Mouse (Mus musculus) Patski (cell line): ENCODE measurements at regions not wholly inside any gene's neighbourhood (a gene's known extent, or its start where the extent isn't known, plus 50 kb on each side); places are given as distances from the start of the nearest gene placed in this dataset.
A peak's percentile ranks its signal among the peaks of the same experiment; 100 is the strongest.

Source experiments
- ATAC-seq: fragments of 100-300 bp; one replicate; pipeline ENCODE4 v1.8.0; 2021
- CTCF ChIA-PET: fragments of 350-600 bp; sonication (Branson Sonifier 250); formaldehyde crosslinking; loops from one replicate; lab custom pipeline; 2022; ENCODE audit warnings: inconsistent platforms; lab: Charles Lee
- POLR2A ChIA-PET: fragments of 350-600 bp; sonication (Branson Sonifier 250); formaldehyde crosslinking; loops from one replicate; lab custom pipeline; 2022; ENCODE audit warnings: antibody characterized with exemption, inconsistent platforms; lab: Charles Lee
- DNase-seq: peaks from one replicate; pipeline ENCODE4 v3.0.0-alpha.2; 2011; ENCODE audit warnings: low read depth, low spot score
- H3K27me3 ChIP-seq: fragments of 371-371 bp; one replicate; pipeline ENCODE4 v1.5.1; 2021
- CTCF ChIP-seq: fragments of 100-300 bp; IDR thresholded peaks from one replicate; pipeline ENCODE4 v1.5.1; 2021
- in situ Hi-C: fragments of 300-500 bp; cut with MboI; formaldehyde crosslinking; loops from 3 replicates; pipeline ENCODE4 v1.11.1; 2018; ENCODE audit warnings: low pct_unique_long_range_greater_than_20kb, mixed read lengths

DNA sequence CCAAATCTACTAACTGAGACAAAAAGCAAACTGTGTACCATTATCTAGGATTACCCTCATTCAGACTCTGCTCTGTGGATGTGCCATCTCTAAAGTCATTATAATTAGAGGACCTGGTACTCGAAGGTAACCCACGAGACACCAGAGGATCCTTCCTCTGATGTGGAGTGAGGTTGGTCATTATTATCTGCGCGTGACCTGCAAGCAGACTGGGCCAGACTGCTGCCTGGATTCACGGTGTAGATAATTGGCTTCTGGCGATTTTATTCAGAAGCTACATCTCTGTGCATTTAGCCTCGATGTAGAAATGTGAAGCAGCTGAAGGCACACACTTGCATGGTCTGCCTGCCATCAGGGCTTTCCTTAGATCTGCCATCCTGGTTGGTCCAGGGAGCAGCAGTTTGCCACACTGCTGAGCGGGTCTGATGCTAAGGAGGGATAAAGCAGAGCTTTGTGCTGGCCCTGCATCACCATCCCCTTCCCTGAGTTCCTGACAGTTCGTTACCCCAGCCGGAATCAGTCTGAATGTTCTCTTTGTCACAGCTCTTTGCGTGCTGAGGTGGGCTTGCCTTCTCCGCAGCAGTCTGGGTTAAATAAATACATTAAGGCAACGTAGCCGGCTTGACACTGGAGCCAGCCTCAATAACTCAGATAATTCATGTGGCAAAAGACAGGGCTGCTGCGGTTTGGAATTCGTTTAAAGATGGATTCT, 152.4 kb downstream of the Wdr11 start:
- in situ Hi-C loops = no loop called here
- H3K27me3 ChIP-seq = no peaks in the 10 kb centered on the region
- no peak for TF ChIP-seq CTCF
- no peak for ATAC-seq
- DNase-seq = no peak
- CTCF ChIA-PET = interaction anchor here (1.1 to 2.5 kb wide), 4 partner anchors 12 to 46 kb away, joined by 3 to 7 read pairs (median 3); no protein-coding TSS in a partner anchor
- POLR2A ChIA-PET = no interaction called here

DNA sequence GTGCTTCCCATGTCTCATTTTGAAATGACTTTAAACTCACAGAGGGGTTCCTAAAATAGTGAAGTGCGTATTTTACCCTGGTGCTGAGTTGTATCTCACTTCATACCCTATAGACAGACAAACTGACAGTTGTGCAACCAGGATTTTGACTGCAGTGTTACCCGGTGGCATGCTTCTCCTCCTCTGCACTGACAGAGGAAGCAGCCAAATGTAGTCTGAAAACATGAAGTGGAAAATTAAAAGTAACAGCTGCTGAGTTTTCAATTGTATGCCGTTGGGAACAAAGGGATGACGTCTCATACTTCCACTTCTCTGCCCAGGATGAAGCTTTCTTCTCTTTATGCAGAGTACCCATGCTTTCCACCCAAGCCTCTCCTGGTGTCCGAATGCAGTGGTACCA, 155.0 kb downstream of the Wdr11 start:
- ATAC-seq (no peak), DNase-seq (no peak)
- TF ChIP-seq CTCF = no peak
- ChIA-PET CTCF (interaction anchor here (1.2 kb wide), 1 partner anchor 16 kb away, joined by 3 read pairs; no protein-coding TSS in a partner anchor), POLR2A (interaction anchor here (0.5 kb wide), 1 partner anchor 95 kb away, joined by 3 read pairs; no protein-coding TSS in a partner anchor)
- no peaks in the 10 kb centered on the region for H3K27me3 ChIP-seq
- in situ Hi-C loops = no loop called here

DNA sequence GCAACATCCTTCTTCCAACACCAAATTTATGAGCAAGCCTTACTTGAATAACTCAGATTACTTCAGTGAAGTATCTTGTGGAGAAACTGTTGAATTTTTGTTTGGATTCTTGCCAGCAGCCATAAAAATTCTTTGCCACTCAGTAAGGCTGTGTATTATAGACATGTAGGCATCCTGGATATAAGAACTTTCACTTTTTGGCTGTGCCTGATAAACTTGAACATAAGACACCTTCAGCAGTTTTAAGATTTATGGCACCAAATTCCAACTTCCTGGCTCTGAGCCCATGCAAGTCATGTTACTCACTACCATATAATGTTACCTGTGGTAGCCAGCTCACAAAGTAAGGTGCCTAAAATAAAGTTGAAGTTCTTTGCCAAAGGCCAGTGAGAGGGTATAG, 159.3 kb downstream of the Wdr11 start:
- no peak for ATAC-seq
- ChIA-PET POLR2A (no interaction called here), CTCF (no interaction called here)
- in situ Hi-C loops = no loop called here
- no peak for TF ChIP-seq CTCF
- no peak for DNase-seq
- H3K27me3 ChIP-seq = no peaks in the 10 kb centered on the region

DNA sequence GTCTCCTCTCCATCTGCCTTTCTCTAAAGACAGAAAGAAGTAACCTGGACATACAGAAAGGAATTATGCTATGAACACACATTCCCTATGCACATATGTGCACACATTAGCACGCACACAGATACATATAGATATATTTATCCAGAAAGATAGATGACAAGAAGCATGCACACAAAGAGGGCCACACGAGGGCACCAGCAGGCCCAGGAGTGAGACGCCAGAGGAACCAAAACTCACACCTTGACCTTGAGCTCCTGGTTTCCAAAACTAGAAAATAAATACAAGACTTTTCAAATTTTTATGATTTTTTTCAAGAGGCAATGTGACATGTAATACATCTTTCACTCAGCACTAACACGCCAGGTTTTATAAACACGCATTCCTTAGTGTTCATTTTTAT, 163.1 kb downstream of the Wdr11 start:
- TF ChIP-seq CTCF = peak; percentile 43
- in situ Hi-C loops = no loop called here
- ATAC-seq = no peak
- no peak for DNase-seq
- POLR2A ChIA-PET = no interaction called here
- CTCF ChIA-PET = interaction anchor here (0.7 to 1.1 kb wide), 2 partner anchors 11 to 197 kb away, joined by 3 read pairs; no protein-coding TSS in a partner anchor
- no peaks in the 10 kb centered on the region for H3K27me3 ChIP-seq

DNA sequence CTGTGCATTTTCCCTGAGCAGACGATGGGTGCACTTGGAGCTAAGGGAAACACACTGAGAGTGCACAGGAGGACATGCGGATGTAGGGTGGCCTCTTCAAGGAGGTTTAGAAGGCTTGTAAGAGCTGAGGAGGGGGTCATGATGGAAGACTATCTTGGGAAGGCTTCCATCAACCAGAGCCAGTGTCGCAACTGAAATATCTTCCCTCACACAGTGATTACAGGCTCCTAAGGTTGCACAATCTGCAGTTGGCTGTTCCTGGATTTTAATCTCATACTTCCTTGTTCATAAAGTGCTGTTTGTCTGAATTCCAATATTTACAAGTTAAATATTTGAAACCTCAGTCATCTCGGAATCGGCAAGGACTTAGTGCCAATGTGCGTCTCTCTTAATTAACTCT, 164.5 kb downstream of the Wdr11 start:
- ATAC-seq = no peak
- CTCF ChIA-PET = interaction anchor here (1.2 kb wide), 1 partner anchor 25 kb away, joined by 3 read pairs; no protein-coding TSS in a partner anchor
- in situ Hi-C loops = no loop called here

DNA sequence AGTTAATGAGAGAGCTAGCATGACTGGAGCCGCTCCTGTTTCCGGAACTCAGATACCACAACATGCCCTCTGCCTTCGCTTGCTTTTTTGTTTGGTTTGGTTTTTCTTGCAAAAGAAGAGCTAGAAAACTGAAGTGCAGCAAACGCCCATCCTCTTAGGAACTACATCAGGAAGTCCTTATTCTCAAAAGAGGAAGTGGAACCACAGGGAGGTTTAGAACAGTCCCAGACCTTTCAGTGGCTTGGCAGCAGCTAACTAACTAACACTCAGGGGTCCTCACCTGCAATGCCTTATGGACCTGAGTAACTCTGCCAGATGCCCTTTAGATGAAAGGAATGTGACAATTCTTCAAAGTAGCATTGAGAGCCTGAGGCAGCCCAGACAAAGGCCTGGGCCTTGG, 168.2 kb downstream of the Wdr11 start:
- ATAC-seq = no peak
- no peaks in the 10 kb centered on the region for H3K27me3 ChIP-seq
- in situ Hi-C loops = no loop called here
- TF ChIP-seq CTCF = no peak
- DNase-seq = no peak
- ChIA-PET CTCF (no interaction called here), POLR2A (no interaction called here)

More for the DNA sequence above, 164.5 kb downstream of the Wdr11 start:
- POLR2A ChIA-PET = no interaction called here
- no peak for DNase-seq
- H3K27me3 ChIP-seq = no peaks in the 10 kb centered on the region
- no peak for TF ChIP-seq CTCF

DNA sequence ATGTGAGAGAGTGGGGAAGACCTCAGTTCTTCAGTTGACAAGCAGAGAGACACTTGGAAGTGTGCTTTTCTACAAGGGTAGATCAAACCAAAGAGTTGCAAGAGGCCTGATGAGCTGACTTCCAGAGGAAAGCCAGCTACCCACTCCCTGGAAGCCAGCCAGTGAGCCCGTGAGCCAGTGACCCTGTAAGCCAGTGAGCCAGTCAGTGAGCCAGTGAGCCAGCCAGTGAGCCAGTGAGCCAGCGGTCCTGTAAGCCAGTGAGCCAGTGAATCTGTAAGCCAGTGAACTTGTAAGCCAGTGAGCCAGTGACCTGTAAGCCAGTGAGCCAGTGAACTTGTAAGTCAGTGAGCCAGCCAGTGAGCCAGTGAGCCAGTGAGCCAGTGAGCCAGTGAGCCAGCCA, 168.7 kb downstream of the Wdr11 start:
- no peak for DNase-seq
- TF ChIP-seq CTCF = no peak
- ChIA-PET CTCF (no interaction called here), POLR2A (no interaction called here)
- in situ Hi-C loops = no loop called here
- no peaks in the 10 kb centered on the region for H3K27me3 ChIP-seq
- ATAC-seq = no peak

DNA sequence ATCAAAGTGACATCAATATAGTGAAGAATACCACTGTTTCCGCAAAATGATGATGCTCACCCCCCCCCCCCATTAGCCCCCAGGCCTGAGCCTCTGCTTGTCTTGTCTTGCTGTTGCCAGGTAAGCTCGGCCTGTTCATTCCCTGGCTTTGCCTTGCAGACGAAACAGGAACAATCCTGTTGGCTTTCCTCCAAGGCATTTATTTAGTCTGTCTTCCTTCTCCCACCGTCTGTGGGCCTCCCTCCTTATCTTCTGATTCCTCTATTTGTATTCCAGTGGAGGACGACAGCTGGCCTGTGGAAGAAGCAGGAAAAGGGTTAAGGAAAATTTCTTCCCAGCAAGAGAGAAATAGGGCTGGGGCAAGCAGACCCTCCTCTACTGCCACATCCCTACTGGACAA, 172.1 kb downstream of the Wdr11 start:
- in situ Hi-C loops = no loop called here
- H3K27me3 ChIP-seq = no peaks in the 10 kb centered on the region
- DNase-seq (no peak), ATAC-seq (no peak)
- ChIA-PET POLR2A (interaction anchor here (0.6 kb wide), 1 partner anchor 9 kb away, joined by 3 read pairs; no protein-coding TSS in a partner anchor), CTCF (interaction anchor here (1.3 kb wide), 1 partner anchor 9 kb away, joined by 4 read pairs; no protein-coding TSS in a partner anchor)
- TF ChIP-seq CTCF = no peak

DNA sequence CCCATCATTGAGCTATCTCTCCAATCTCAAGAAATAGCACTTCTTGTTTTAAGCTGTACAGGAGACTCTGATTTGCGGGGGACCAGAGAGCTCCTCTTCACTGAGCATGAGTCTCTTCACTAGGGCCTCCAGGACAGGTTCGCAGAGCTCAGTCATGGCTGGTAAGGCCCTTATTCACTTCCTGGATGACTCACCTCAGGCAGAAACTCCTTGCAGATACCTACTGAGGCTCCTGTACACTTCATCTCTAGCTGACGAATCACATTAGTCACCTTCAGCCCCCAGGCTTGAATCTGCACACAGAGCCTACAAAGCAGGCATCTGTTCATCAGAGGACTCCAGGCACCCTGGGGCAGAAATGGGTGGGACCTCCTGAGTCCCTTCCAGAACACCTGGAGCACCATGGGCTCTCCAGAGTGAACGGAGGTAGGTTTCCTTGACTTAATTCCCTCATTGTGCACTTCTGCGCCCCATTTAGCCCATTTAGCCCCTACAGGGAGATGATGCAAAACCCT, 172.8 kb downstream of the Wdr11 start:
- ATAC-seq (peak; percentile 78), DNase-seq (no peak)
- in situ Hi-C loops = no loop called here
- TF ChIP-seq CTCF = no peak
- no peaks in the 10 kb centered on the region for H3K27me3 ChIP-seq
- CTCF ChIA-PET = interaction anchor here (1.3 kb wide), 1 partner anchor 9 kb away, joined by 4 read pairs; no protein-coding TSS in a partner anchor
- POLR2A ChIA-PET = no interaction called here

DNA sequence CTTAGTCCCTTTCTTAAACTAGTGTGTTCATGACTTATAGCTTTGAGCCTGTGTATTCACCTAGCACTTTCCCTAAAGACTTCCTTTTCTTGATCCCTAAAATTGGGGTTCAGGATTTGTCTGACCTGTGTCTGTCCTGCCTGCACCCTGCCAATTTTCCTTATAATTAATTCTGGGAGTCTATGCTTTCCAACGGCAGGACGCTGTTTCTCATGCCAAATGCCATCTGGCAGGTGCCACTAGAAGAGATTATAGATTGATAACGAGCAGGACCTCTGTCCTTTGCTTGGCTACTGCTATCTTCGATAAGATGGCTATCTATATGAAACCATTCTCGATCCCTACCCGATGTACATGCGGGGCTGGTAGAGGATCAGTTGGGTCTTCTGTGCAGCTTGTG, 174.0 kb downstream of the Wdr11 start:
- in situ Hi-C loops = no loop called here
- DNase-seq (no peak), ATAC-seq (no peak)
- ChIA-PET CTCF (interaction anchor here (0.9 kb wide), 1 partner anchor 11 kb away, joined by 3 read pairs; no protein-coding TSS in a partner anchor), POLR2A (no interaction called here)
- TF ChIP-seq CTCF = no peak
- H3K27me3 ChIP-seq = no peaks in the 10 kb centered on the region
